Mouse (Mus musculus) heart, adult 8-10 months (tissue): ENCODE data around the gene Hyal3. TPM values are rescaled to one million over a fixed set of nuclear protein-coding genes. Genes with fewer than 3 reads are reported as not detected.
A peak's percentile ranks its signal among the peaks of the same experiment; 100 is the strongest.

ENCODE experiments used
- DNase-seq: peaks from one replicate; pipeline ENCODE4 v3.0.0; 2022; ENCODE audit warnings: low spot score
- total RNA-seq, 4 experiments: library from RNA; stranded (reverse); gene quantifications; 2 replicates each; pipeline ENCODE4 v1.2.4; 2022

Gene Hyal3
- total RNA-seq, 4 experiments from 2014 or later: 0.20 to 0.72 (median 0.25) TPM

- no peak for DNase-seq
Observed at GRCm38 (mm10) chr9:107594281-107595062, 13.9 kb downstream of the Hyal3 start.

DNA sequence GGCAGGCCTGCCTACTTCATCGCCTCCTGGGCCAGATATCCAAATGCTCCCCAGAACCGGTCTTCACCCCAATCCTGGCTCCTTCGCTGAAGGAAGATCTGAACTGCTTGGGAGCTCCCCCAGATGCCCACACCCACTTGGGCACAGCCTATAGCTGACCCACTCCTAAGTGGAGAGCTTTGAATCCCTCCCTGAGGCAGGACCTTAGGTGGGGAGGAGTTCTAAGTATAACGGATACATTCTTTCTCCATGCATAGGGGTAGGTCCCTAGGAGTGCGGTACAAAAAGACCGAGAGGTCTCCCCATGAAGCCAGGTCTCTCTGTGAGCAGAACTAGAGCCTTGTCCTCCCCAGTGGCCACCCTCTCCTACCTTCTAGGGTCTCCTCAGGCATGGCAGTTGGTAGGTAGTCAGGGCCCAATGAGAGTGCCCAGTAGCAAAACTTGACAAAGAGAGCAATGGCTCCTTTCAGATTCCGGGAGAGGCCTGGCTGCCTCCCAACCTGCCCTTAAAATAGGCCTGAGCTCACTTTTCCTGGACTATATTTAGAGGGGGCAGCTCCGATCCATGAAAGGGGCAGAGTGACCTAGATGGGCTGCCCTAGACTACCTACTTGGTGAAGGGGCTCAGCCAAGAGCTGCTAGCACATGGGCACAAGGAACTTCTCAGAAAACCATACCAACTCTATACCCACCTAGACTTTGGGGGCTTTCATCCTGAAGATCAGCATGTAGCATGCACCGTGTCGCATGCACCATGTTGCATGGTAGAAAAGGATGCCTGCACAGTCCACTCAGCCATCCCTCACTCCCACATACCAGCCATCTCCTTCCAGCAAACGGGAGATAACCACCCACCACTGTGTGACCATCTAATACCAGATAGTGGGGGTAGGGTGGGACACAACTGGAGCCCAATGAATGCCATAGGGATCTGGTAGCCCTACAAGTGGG lies 16.3 kb downstream of the Hyal3 start:
- peak; percentile 82 for DNase-seq

GRCm38 (mm10) chr9:107598385-107598784 lies 17.8 kb downstream of the Hyal3 start:
- DNase-seq: no peak

DNA sequence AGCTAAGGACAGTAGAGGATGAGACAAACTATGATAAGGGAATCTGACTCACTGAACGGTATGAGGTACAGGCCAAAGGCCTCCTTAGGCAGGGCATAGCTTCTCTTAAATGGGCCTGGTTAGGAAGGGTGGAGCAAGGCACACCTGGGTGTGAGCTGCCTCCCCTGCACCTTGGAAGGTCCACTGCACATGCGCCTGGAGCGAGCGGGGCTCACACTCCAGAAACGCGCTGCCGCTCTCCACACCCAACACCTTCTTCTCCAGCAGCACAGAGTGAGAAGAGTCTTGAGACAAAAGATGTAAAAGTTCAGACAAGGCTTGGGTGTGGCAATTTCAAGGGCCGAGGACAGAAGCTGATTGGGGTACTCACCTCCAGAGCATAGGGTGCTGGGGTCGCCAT lies 18.8 kb downstream of the Hyal3 start:
- no peak for DNase-seq

GRCm38 (mm10) chr9:107599842-107600241 lies 19.2 kb downstream of the Hyal3 start:
- DNase-seq: no peak

DNA sequence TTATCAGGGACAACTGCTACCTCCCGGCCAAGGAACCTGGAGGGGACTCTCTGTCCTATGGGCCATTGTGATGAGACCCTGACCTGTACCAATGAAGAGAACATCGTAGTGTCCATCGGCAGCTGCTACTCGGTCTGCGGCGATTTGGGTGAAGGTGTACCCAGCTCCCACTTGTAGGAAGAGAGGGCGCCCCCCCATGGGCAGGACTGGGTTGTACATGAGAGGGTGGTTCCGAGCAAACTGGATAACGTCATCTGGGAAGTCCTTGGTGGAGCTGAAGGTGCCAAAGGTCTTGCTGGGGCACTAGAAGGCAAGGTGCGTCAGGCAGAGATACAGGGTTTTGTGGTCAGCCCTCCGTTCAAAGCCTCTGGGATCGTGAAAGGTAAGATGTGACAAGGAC lies 20.1 kb downstream of the Hyal3 start:
- DNase-seq: no peak

DNA sequence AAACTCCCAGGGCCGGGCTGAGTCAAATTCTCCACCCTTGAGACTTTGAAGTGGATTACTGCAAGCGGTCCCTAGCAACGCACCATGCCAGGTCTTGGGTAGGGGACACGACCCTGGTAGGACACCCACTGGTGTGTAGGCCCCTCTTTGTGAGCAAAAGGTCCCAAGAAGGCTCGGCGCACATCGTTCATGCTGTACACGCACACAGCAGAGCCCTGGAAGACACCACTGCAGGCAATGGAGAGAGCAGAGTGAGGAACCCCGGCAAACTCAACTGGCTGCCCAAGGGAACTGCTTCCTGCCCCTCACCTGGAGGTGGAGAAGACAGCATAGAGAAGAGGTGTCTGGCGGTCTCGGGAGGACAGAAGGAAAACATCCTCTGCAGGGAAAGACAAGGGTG lies 20.7 kb downstream of the Hyal3 start:
- no peak for DNase-seq

DNA sequence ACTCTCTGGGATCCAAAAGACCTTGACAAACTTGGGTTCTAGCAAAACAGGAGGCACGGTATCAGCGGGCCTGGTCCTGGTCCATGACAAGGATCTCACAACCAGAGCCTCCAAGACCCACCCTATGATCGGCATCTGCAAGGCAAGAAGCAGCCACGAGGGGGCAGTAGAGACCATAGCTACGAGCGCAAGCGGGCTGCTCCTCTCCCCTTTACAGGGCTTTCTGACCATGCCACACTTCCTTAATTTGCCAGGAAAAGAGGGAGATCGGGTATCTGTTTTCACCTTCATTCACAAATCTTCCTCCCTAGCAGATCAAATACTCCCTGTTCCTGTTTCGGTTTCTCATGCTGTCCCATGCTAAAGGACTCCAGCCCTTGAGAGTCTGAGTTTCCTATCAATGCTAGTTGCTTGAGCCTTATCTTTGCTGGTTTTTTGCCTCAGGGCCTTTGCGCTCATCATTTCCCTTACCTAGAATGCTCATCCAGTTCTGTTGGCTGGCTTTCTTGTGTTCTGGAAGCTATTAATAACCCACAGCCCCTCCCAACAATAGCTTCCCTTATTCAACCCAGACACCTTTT lies 21.5 kb downstream of the Hyal3 start:
- DNase-seq: peak; percentile 95

DNA sequence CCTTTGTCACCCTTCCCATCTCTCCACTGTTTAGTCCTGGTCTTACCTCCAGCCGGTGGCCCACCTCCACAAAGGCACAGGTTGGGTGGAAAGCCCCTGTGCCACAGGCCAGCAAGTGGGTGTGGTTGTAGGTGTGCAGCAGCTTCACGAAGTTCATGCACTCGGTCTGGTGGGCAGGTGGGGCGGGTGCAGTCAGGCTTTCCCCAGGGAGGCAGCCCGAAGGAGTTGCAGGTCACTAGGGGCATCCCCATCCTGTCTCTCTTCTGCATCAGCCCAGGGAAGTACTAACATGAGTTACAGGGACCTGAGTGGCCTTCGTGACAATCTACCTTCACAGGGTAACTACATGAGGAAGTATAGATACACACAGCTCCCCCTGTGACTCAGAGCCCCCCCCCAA lies 22.6 kb downstream of the Hyal3 start:
- no peak for DNase-seq

DNA sequence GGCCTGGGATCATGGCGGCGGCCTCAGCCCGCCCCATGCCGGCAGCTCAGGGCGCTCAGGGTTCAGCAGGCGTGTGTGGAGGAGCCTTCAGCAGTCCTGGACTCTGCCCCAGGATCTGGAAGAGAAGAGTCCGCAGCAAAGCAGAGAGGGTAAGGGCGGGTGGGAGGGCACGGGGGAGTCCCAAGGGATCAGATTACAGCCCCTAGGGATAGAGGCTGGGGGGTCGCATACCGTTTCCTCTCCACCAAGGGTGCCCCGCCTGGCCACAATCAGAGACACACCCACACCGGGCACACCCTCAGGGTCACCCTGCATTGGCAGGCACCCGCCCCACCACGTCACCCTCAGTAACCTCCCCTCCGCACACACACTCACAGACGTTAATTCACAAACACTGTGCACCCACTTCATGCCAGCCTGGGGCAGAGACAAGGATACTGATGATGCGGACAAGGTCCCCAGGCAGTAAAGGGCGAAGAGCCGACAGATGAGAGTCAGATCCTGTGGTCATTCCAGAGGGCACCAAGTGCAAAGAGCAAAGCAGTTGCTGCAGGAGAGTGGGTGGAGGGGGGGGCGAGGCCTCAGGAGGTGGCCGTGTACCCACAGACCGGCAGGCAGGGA lies 24.5 kb downstream of the Hyal3 start:
- no peak for DNase-seq

DNA sequence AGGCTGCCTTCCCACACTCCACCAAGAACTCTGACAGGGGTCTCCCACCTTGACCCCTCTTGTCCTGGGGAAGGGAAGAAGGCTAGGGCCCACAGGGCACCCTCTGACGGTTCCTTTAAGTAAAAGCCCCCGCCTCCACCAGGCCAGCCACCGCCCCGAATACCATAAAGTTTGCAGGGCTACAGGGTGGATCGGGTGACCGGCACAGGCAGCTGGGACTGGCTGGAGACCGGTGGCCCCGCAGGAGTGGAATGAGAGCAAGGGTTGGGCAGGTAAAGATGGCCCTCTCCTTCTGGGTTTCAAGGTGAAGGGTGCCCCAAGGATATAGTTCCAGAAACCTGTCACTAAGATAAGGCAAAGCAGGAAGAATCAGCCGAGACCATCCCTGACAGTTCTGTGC lies 26.0 kb downstream of the Hyal3 start:
- no peak for DNase-seq

- DNase-seq: no peak
Observed at GRCm38 (mm10) chr9:107607036-107607435, 26.4 kb downstream of the Hyal3 start.

DNA sequence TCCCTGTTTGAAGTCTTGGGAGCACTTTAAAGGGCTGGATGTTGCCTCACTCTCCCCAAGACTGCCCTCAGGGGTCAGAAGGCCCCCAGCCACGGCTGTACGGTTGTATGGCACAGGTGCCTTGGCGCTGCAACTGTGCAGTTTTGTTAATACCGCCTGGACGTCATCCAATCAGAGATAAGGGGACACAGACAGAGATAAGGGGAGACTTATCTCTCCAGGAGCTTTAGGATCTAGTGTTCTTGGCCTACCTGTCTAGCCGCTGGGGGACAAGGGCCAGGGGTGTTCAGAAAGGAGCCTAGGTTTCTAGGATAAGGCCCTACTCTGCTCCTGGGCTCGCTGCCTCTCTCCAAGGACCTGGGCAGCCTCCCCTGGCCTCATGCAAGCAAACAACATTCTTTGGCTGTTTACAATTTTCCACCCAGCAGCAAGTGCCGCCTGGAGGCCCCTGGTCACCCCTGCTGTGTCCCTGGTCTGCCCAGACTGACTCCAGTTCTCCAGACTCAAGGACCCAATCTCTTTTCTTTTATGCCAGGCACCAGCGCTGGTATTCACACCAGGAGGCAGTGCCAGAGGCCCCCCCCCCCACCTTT lies 27.1 kb downstream of the Hyal3 start:
- no peak for DNase-seq

DNA sequence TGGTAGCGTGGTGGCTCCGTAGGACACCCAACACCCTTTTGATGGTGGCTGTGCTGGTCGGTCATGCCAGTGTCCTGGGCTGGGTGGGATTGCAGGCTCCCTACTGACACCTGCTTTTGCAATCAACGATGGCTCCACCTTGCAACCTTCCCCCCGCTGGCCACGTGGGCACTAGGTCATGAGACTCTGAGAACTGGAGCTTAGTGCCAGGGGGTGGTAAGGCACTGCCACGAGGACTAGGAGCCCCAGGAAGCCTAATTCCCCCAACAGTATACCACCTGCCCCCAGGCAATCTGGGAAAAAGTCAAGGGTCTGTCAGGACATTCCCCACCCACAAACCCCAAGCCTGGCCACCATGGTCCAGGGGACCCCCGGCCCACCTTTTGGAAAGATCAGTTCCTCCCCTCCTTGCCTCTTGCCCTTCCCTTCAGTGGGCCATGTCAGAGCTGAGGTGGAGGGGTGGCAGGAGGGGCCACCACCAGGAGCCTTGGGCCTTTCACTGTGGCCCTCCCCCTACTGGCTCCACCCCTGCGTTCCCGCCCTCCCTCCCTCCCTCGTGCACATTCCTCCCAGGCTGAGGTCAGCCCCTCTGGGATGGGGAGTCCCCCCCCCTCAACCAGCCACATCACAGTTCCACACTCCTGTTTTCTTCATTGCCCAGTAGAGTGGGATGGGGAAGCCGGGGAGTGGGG lies 28.3 kb downstream of the Hyal3 start, which contains the start of gene Sema3b:
Sema3b (minus strand) TSS at position 489 of the 692 bp plus-strand sequence.
- no peak for DNase-seq

GRCm38 (mm10) chr9:107609433-107609830 lies 28.8 kb downstream of the Hyal3 start:
- DNase-seq: no peak

GRCm38 (mm10) chr9:107611456-107612190 lies 31.0 kb downstream of the Hyal3 start:
- DNase-seq: no peak

- DNase-seq: peak; percentile 97
Observed at GRCm38 (mm10) chr9:107612191-107612944, 31.8 kb downstream of the Hyal3 start.

- no peak for DNase-seq
Observed at GRCm38 (mm10) chr9:107612945-107613569, 32.4 kb downstream of the Hyal3 start.

- no peak for DNase-seq
Observed at GRCm38 (mm10) chr9:107615035-107615434, 34.4 kb downstream of the Hyal3 start.
